Mouse (Mus musculus): ENCODE results near the gene Tmem52.

Tmem52 gene

GRCm38 (mm10) chr4:155505671-155506295 is 36.9 kb downstream of the Tmem52 start:
- in situ Hi-C loops (cut with MseI, MboI): no loop called here

- in situ Hi-C loops (cut with MseI, MboI): no loop called here
Measured at GRCm38 (mm10) chr4:155508614-155509013, 39.7 kb downstream of the Tmem52 start.

GRCm38 (mm10) chr4:155510981-155511380 is 42.1 kb downstream of the Tmem52 start:
- in situ Hi-C loops (cut with MseI, MboI): no loop called here

DNA sequence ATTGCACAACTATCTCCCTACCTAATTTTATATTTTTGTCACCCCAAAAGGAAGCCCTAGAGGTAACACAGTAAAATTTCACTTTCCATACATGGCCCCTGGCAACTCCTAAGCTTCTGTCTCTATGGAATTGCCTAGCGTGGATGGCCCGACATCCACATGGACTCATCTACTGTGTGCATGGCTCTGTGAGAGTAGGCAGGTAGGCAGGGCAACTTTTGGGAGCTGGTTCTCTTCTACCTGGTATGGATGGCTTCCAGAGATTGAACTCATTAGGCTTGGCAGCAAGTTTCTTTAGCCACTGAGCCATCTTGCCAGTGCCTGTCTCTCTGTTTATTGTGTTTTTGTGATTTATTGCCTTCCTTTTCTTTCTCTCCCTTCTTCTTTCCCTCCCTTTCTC is 45.9 kb downstream of the Tmem52 start:
- in situ Hi-C loops (cut with MseI, MboI): no loop called here

DNA sequence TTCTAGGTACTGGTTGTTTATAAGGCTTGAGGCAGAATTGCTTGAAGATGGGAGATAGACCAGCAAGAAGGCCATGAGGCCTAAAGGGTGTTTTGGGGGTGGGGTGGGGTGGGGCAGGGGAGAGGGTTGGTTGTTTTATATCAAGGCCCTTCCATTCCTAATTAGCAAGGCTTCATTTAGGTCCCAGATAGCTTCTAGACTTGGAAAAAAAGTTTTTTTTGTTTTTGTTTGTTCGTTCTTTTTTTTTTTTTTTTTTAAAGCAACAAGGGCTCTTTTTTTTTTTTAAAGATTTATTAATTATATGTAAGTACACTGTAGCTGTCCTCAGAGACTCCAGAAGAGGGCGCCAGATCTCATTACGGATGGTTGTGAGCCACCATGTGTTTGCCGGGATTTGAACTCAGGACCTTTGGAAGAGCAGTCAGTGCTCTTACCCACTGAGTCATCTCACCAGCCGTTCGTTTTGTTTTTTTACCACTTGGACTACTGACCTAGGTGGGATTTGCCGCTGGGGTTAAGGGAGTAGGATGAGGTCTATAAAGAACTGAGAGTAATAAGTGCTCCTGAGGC is 49.1 kb downstream of the Tmem52 start:
- in situ Hi-C loops (cut with MseI, MboI): no loop called here
